Mouse (Mus musculus) CD8-positive naive resting alpha-beta T cell, adult 57 days (primary cell): ENCODE results near the gene Gm5105. TPM values are rescaled to one million over a fixed set of nuclear protein-coding genes. Genes with fewer than 3 reads are reported as not detected.

Source experiments
- total RNA-seq: library from RNA; stranded (reverse); gene quantifications from one replicate; pipeline ENCODE4 v1.2.4, GENCODE M21; 2023

The Gm5105 gene
- not detected for total RNA-seq

GRCm38 (mm10) chr3:138067288-138067687, at the start of gene Gm5105:
Gene Gm5105 (minus strand): TSS chr3:138067388.

GRCm38 (mm10) chr3:138064732-138065645, 2.2 kb downstream of the Gm5105 start, which contains the start of gene 1110002E22Rik:
Gene 1110002E22Rik (plus strand): TSS chr3:138065052.

Other genes starting within 250 kb of the Gm5105 start
- 164 TPM for gene H2afz, start 202.9 kb downstream of the Gm5105 start, total RNA-seq
- 4.1 TPM for gene Dnajb14, start 199.7 kb downstream of the Gm5105 start, total RNA-seq
- 52.9 TPM for gene Lamtor3, start 148.9 kb downstream of the Gm5105 start, total RNA-seq
- 43.2 TPM for gene Dapp1, start 85.8 kb downstream of the Gm5105 start, total RNA-seq
- not detected for gene 1110002E22Rik, start 2.3 kb downstream of the Gm5105 start, total RNA-seq
- 7.3 TPM for gene Trmt10a, start 76.1 kb upstream of the Gm5105 start, total RNA-seq
- 3.0 TPM for gene Mttp, start 77.6 kb upstream of the Gm5105 start, total RNA-seq
- not detected for gene 4930579F01Rik, start 126.4 kb upstream of the Gm5105 start, total RNA-seq
- not detected for gene Adh7, start 150.4 kb upstream of the Gm5105 start, total RNA-seq
- gene Adh1, start 193.6 kb upstream of the Gm5105 start, total RNA-seq, result 1.9 TPM
- not detected for gene Adh6a, start 245.9 kb upstream of the Gm5105 start, total RNA-seq